Mouse (Mus musculus) brain, embryonic 14.5 days (tissue): ENCODE results near the gene Phka1. TPM values are rescaled to one million over a fixed set of nuclear protein-coding genes. Genes with fewer than 3 reads are reported as not detected.
A peak's percentile ranks its signal among the peaks of the same experiment; 100 is the strongest.

Source experiments
- DNase-seq: peaks from one replicate; pipeline ENCODE4 v3.0.0-alpha.2; 2011; ENCODE audit warnings: low read depth
- CTCF ChIP-seq: fragments of 200-500 bp; IDR thresholded peaks from 2 replicates; pipeline ENCODE4 v1.5.1; 2012; ENCODE audit warnings: inconsistent platforms, mild to moderate bottlenecking, moderate library complexity, borderline replicate concordance; ENCODE audit not compliant: insufficient read depth, insufficient read length; ENCODE audit errors: extremely low read depth
- POLR2A ChIP-seq: fragments of 200-500 bp; IDR thresholded peaks from 2 replicates; pipeline ENCODE4 v1.6.1; 2012; ENCODE audit warnings: mild to moderate bottlenecking, inconsistent platforms, borderline replicate concordance; ENCODE audit not compliant: poor library complexity, insufficient read depth, insufficient read length, severe bottlenecking; ENCODE audit errors: extremely low read depth
- polyA plus RNA-seq: library from polyadenylated mRNA; depleted of rRNA; stranded (reverse); fragments of >200 nt; gene quantifications from 2 replicates; pipeline ENCODE4 v1.2.3, GENCODE M21; 2012; rRNA removed

Phka1 gene
- polyA plus RNA-seq, 1 experiment: 7.4 TPM

DNA sequence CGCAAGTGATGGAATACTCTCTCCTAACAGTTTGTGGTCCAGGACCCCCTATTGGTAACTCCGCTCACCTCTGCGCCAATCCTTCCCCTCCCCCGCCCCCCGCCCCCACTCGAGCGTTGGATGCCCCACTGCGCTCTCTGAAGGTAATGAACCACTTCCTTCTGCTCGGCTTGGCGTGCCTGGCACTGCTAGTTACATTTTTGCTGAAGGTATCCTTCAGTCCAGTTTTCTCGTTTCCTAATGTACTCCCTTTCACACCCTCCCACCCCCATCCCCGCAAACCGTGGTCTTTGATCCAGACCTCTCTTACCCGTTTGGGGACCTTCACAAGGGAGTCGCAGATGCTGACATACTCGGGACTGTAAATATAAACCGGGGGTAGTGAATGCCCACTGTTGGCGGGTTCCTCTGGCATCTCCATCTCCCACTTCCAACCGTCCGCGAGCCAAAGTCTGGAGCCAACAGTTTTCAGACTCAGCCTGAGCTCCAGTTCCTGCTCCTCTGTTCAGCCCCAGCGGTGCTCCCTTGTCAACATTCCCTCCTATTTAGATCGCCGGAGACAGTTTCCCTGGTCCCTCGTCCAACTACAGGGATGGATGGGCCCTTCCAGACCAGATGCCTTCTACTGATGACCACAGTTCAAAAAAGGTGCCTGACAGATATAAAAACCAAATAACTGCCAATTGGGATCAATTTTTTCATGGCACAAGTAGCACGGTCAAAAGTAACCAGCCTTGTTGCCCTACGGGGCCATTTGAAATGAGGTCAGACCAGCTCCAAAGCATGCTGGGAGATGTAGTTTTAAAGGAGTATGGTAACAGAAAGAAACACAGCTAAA, 139.2 kb downstream of the Phka1 start, which contains the start of gene Hdac8:
Gene Hdac8, minus strand, starts transcription at position 716 of the 838 bp plus-strand sequence.
- no peak for TF ChIP-seq POLR2A
- TF ChIP-seq CTCF: no peak
- DNase-seq: peak; percentile 82

DNA sequence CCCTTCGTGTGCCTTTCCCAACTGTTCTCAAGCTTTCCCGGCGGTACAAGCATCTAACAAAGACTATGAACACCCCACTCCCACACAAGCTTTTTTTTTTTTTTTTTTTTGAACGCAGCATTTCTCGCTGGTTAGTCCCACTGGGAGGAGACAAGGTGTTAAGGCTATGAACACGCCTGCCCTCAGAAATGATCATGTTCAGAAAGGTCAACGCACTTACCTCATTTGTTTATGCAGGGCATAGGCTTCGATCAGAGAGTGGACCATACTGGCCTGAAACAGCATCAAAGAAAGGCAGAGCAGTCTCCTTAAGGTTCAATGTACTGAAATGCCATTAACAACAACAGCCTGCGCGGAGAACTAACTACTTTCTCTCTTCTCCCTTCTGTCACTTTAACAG, 139.9 kb downstream of the Phka1 start:
- TF ChIP-seq CTCF (no peak), POLR2A (no peak)
- peak; percentile 1 for DNase-seq

DNA sequence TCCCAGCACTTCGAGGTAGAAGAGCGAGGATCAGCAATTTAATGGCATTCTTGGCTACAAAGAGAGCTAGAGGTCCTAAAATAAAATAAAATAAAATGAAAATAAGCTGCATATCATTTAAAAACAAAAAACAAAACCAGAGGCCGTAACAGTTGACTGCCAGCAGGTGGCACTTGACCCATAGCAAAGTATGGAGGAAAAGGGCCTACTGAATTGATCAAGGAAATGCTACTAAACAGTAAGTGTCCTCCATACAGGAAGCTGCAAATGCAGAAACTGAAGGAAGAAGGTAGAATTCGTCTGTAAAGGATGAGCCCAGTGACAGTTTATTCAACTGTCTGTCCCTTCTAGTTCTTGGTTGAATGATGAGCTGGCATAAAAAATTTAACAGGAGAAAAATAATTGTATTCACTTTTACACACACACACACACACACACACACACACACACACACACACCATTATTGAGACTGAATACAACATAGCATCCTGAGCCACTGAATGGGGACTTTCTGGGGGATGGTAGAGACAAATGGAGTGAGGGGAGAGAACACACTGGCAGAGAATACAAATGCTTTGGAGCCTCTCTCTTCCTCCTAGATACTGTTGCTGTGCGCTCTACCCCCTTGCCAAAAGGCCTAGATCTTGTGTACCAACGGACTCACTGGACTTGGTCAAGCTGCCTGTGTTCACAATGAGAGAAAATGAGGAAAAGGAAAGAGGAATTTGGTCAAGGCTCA, 149.9 kb downstream of the Phka1 start:
- DNase-seq: peak; percentile 61
- TF ChIP-seq POLR2A (no peak), CTCF (peak; percentile 51; the same call in 1 of the 2 replicates)

DNA sequence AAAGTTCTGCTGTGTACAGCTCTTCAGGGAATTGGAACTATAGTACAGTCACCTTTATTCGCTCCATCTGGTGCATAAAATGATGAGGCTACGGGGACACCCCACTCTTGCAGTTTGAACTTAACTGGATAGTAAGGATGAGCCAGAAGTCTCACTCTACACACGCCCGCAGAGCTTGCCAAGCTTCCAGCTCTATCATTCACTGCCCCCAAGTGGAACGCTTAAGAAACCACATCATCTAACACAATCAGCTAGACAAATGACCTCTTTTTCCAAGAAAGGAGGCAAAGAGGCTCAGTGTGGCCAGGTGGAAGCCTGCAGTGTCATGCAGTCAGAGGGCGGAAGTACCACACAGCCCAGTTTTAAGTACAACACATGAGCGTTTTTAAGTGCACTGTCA, 158.5 kb downstream of the Phka1 start:
- no peak for DNase-seq
- TF ChIP-seq CTCF: no peak
- TF ChIP-seq POLR2A: no peak

DNA sequence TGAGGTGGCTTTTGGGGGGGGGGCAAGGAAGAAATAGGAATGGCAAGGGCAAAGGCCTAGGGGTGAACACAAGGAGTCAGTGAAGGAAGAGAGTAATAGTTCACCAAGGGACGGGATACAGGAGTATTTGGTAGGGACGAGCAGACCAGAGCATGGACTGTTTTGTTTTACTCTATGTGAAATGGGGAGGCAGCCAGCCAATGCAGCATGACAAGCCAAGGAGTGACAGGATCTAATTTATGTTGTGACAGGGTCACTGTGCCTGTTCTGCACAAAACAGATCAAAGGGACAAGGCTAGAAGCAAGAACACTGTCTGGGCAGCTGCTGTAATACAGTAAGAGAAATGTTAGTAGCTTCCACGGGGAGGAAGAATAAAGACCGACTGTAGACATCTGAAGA, 164.4 kb downstream of the Phka1 start:
- TF ChIP-seq POLR2A: no peak
- no peak for TF ChIP-seq CTCF
- no peak for DNase-seq

DNA sequence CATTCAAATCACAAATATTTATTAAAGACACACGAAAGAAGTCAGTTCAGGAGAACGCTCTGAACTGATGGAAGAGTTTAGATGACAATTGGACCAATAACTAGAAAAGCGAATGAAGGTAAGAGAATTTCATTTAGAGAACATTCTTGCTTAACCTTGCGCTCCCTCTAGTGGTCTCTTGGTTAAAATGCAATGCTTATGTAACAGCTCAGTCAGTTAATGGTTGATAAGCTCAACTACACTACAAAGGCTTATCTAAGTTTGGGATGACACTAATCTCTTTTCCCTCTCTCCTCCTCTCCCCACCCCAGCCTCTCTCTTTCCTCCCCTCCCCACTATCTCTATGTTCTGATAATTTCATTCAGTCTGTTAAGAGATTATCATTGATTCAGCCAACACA, 165.1 kb downstream of the Phka1 start:
- TF ChIP-seq CTCF: 0 out of 2 replicates have a peak, but pooled peaks have one; percentile 23
- TF ChIP-seq POLR2A: no peak
- DNase-seq: peak; percentile 82

DNA sequence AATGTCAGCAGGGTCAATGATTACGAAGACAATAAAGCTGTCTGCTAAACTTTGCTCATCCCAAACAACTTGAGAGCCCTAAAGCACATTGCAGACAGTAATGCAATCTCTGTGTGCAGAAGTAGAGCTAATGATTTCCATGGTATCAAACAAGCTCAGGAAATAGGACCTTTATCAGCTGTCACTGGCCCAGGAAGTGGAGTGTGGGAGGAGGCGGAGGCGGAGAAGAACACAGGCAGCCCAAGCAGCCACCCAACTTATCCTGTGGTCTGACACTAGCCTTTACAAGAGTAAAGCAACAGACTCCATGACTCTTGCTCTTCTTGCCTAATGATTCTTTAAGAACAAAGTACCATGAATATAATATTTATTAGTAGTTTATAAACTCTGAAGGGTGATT, 165.6 kb downstream of the Phka1 start:
- TF ChIP-seq POLR2A (no peak), CTCF (no peak)
- DNase-seq: no peak

DNA sequence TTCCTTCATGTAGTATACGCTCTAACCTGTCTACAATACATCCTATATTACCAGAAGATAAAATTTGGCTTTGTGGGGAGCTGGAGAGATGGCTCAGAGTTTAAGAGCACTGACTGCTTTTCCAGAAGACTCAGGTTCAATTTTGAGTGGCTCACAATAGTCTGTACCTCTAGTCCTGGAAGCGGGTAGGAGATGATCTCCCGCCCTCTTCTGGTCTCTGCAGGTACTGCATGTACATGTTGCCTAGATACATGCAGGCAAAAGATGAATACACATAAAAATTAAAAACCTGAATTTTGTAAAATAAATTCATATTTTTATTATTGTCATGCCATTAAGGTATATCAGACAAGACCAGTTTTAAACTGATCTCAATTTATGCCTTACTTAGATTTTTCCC, 167.3 kb downstream of the Phka1 start:
- peak; percentile 64; the same call in 1 of the 2 replicates for TF ChIP-seq CTCF
- no peak for TF ChIP-seq POLR2A
- peak; percentile 76 for DNase-seq

DNA sequence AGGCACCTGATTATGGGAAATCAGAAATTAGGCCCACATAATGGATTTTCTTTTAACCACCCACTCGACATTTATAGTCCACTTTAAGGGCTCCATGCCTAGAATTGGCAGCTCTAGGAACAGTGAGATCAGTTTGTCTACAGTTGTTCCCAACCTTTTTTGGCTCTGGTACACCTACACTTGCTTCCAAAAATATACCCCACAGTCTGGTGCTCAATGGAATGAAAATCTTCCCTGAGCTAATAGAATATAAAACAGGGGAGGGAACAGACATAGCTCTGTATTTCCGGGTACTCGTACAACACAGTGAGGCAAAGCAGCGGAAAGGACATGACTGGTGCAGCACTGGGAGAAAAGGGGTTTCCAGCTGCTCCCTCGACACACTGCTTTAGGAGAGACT, 168.5 kb downstream of the Phka1 start:
- DNase-seq: peak; percentile 13
- TF ChIP-seq CTCF (no peak), POLR2A (no peak)

Other genes starting within 250 kb of the Phka1 start
- gene Hdac8, start 138.9 kb downstream of the Phka1 start, polyA plus RNA-seq: 11.6 TPM in 2 replicates
- not detected in 2 replicates for gene Gm3880, start 42.7 kb upstream of the Phka1 start, polyA plus RNA-seq
- gene Gm9112, start 63.4 kb upstream of the Phka1 start, polyA plus RNA-seq: not detected in 2 replicates
- not detected in 2 replicates for gene Dmrtc1b, start 63.6 kb upstream of the Phka1 start, polyA plus RNA-seq
- not detected in 2 replicates for gene Dmrtc1c1, start 158.7 kb upstream of the Phka1 start, polyA plus RNA-seq
- gene Dmrtc1c2, start 210.4 kb upstream of the Phka1 start, polyA plus RNA-seq: not detected in 2 replicates
- not detected in 2 replicates for gene 1700031F05Rik, start 223.7 kb upstream of the Phka1 start, polyA plus RNA-seq